Mouse (Mus musculus) lung, postnatal 0 days (tissue): Measurements from ENCODE around the gene Edem2.

Experiments
- CTCF ChIP-seq: IDR thresholded peaks from 2 replicates; pipeline ENCODE4 v1.5.1; 2016; ENCODE audit warnings: antibody characterized with exemption, mild to moderate bottlenecking
- EP300 ChIP-seq: IDR thresholded peaks from 2 replicates; pipeline ENCODE4 v1.6.1; 2016; ENCODE audit warnings: antibody characterized with exemption, mild to moderate bottlenecking, control low read depth

DNA sequence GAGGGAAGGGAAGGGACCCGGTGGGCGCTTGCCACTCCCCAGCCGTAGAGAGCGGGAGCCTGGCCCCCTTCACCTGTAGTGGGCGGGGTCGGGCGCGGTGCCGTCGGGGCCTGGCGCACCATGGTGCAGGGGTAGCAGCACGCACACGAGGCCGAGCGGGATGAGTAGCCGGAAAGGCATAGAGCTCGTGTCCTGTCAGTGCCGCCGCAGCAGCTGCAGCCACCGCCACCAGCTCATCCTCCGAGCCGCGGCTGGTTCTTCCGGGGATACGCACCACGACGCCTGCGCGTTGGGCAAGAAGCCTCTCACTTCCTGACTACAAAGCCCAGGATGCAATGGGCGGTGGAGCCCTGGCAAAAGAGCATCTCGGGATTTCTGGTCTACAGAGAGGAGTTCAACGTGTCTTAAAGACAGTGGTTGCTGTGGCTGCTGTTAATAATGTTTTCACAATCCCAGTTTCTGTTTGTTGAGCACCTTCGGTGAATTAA lies at the start of gene Edem2:
- no peak for TF ChIP-seq CTCF
- TF ChIP-seq EP300: no peak
